Mouse (Mus musculus) monocyte, adult 59 days (primary cell): ENCODE measurements around the gene Zkscan2. TPM values are rescaled to one million over a fixed set of nuclear protein-coding genes. Genes with fewer than 3 reads are reported as not detected.

Source experiments
- total RNA-seq, 2 experiments: library from RNA; stranded (reverse); gene quantifications; one replicate each; pipeline ENCODE4 v1.2.4; 2023

Gene Zkscan2
- not detected for total RNA-seq

DNA sequence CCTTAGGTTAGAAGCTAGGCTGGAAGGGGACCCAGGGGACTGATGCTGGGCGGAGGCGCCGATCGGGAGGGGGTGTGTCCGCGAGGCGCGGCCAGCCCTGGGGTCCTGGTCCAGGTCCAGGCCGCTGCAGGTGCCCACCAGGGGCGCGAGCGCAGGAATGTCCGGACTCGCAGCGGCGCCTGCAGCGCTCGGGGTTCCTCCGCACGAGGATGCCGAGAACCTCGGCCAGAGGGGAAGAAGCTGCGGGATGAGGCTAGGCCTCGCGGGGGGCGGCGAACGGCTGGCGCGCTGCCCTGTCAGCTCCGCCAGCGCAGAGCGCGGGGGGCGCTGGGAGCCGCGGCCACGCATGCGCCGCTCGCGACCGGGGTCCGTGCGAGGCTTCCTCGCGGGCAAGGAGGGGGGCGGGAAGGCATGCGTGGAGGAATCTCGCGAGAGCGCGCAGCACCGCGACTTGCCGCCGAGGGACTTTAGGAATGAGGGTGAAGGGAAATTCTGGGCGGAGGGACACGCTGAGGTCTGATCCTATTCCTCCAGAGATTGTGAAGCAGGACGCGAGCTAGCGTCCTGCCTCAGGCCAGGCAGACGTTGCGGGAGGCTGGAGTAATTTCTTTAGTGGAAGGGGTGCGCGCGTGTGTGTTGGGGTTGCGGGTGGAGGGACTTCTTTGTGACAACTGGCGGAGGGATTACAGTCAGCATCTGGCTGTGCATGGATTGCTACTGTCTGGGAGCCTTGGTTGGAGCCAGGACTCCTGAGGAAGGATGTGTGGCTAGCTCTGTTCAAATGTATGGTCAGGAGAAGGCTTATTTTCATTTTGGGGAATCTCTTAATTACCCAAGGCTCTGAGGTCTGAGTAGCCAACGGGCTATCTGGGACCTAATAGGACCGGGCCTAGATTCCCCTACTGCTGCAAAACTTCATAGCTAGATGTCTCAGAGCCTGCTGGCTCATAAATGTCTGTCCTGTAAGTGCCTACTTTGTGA is at the start of gene Zkscan2:
Zkscan2 (minus strand) TSS at position 211 of the 981 bp plus-strand sequence.

DNA sequence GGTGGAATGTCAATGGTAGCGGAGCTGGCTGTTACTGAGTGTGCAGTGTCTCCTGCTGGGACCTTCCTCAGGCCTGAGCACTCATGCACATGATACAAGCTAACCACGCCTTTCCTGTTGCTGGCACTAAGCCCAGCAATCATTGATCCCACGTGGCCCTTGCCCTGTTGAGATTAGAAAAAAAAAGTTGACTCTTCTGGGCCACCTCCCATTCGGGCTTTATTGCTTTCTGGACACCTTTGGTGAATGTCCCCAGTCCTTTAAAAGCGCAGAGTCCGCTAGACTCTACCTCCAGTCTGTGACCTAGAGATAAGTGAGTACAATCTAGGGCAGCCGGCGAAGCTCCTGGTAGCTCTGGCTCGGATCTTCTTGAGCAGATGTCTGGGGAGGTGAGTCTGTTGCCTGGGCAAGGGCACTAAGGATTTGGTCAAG is 38.2 kb downstream of the Zkscan2 start, which contains the start of gene Aqp8:
Aqp8 (plus strand) TSS at position 222 of the 432 bp plus-strand sequence.

Other genes starting within 250 kb of the Zkscan2 start
- gene Lcmt1, start 130.7 kb downstream of the Zkscan2 start, total RNA-seq: 10 to 100 TPM; 15.2 to 16.7 TPM
- 100 to 1,000 TPM; 192 to 209 TPM for gene Arhgap17, start 130.5 kb downstream of the Zkscan2 start, total RNA-seq
- not detected for gene Aqp8, start 38.2 kb downstream of the Zkscan2 start, total RNA-seq